Mouse (Mus musculus) kidney, postnatal 25 days (tissue): ENCODE data around the gene Coro1c.

Source experiments
- DNase-seq, 2 experiments: peaks; one replicate each; pipeline ENCODE4 v3.0.0; 2021; ENCODE audit warnings: mixed read lengths in 2 of 2

Gene Coro1c

DNA sequence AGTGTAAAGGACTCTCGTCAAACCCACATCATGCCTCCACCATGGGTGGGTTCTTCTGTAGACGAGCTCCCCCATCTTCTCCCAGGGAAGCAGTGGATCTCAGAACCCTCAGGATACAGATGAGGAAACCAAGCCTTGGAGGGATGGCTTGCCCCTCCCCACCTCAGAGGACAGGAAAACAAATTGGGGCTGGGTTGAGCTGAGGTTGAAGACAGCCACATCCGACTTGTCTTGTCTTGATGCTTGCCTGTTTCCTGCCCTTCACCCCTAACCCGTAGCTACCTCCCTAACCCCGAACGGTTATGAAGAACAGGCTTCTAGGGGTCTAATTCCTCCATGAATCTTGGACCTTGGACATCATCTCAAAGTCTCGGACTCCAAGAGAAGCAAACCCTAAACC, 83.0 kb downstream of the Coro1c start:
- DNase-seq, result no peak

DNA sequence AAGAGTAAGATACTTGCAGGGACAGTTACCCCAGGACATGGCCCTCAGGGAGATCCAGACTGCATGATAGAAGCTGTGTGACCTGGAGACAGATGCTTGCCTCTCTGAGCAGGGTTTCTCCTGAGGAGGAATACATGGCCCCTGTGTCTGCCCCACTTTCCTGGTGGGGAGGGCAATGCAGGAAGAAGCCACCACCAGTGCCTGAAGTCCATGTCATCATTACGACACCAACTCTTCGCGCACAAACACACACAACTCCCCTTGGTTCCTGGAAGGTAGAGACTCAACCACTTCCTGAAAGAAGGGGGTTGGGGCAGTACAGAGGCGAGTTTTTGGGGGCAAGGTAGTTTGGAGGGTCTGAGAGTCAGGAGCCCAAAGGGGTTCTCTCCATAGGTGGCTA, 84.3 kb downstream of the Coro1c start:
- DNase-seq, result no peak

DNA sequence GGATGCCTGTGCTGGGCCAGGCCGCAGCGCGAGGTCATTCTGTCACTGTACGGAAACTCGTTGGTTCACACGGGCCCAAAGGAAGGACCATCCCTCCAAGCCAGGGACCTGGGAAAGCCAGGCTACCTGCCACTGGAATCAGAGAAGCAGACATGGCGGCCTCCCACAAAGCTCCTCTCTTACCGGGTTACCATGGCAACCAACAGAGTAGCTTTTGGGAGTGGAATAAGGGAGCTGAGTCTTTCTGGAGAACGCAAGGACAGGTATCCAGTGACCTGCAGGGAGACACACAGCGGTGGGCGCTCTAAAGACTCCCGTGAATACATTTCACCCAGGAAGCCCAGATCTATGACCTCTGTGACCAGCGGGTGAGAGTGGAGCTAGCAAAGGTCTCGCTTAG, 90.0 kb downstream of the Coro1c start:
- DNase-seq, result no peak

DNA sequence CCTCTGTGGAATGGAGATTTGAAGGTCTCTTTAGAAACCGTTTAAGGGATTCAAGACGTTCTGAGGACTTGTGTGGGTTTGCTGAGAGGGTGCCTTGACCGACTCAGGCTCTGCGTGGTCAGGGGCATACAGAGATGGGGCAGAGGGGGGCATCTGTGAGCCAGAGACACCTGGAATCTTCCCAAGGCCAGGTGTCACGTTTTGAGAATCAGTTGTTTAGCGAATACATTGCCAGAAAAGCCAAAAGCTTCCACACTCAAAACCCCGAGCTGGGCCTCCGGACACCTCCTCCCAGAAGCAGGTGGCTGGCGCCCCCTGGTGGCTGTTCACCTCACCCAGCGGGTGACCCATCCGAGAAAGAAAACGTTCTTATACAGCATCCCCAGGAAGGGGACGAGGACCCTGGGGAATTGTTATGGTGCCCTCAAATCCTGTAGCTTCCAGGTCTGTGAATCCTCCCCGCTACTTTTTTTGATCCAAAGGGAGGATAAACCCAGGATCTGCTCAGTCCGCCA, 92.9 kb downstream of the Coro1c start:
- peak; percentile 72 to 79 for DNase-seq

DNA sequence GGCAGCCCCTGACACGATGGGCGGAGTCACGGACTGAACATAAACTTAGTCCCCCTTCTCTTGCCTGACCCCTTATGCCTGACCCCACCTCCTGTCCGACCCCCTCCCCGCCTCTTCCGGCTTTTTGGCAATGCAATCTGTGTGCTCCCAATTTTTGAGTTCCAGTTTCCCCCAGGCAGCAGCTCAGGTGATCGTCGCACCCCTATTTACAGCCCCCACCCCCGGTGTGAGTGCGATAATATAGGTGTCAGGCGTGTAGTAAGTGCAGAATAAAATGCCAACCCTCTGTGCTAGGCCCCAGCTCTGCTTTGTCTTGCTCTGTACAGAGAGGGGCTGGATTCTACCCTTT, 93.5 kb downstream of the Coro1c start:
- no peak for DNase-seq

DNA sequence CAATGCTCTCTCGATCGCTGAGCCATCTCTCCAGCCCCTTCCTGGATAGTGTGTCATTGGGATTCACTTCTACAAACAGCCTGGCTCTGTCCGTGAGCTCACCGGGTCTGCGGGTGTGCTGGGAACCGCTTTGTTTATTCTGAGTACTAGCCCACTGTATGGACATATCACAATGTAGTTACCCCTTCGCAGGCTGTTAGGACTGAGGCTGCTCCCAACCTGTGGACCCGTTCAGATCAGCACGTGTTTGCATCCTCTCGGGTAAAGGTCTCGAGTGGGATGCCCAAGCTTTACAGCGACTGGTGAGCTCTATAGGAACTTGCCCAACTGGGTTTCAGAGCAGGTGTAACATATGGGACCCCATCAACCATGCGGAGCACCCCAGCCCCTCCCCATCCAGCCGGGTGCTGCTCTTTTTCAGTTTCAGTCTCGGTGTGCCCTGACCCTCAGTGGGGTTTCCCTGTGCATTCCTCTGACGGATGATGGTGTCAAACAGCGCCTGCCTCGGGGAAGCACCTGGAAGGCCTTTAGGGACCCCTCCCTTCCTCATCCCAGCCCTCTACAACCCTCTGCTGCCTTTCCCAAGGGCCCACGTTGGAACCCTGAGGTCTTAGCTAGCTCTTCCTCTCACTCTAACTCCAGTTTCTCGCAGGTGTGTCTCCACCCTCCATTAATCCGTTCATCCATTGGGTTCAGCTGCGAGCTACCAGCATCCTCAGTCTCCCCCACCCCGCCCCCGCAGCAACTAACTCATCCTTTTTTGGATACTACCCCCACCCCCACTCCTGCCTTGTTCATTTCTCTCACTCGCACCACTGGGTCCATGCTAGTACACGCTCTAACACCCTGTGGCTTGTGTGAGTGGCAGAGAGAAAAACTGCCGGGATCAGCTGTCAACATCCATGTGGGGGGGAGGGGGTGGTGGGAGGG, 94.2 kb downstream of the Coro1c start:
- DNase-seq, result no peak

DNA sequence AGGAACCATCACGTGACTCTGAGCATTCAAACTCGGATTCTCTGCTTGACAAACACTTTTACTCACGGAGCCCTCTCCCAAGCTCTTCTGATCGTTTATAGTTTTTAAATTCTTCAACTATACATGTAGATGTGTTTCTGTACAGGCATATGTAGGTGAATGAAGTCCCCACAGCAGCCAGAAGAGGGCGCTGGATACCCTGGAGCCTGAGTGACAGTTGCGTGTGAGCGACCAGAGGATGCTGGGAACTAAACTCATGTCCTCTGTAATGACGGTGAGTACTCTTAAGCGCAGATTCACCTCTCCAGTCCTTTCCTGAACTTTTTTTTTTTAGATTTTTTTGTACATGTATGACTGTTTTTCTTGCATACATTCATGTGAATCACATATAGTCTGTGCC, 95.0 kb downstream of the Coro1c start:
- peak in 1 of 2 experiments; percentile 29 for DNase-seq

DNA sequence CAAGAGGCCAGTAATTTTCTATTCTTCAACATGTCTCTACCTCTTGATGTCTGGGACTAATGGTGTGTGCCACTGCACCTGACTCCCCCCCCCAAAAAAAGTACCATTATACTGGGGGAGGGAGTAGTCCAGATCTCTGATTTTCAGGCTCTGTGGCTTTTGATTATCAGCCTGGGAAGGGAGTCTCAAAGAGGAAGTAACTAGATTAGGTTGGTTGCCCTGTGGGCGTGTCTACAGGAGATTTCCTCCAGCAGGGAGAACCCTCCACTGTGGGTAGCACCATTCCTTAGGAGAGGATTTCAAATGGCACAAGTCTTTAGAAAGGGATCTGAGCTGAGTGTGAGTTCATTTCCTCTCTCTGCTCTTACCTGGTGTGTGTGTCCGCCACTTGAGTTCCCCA, 95.9 kb downstream of the Coro1c start:
- no peak for DNase-seq

DNA sequence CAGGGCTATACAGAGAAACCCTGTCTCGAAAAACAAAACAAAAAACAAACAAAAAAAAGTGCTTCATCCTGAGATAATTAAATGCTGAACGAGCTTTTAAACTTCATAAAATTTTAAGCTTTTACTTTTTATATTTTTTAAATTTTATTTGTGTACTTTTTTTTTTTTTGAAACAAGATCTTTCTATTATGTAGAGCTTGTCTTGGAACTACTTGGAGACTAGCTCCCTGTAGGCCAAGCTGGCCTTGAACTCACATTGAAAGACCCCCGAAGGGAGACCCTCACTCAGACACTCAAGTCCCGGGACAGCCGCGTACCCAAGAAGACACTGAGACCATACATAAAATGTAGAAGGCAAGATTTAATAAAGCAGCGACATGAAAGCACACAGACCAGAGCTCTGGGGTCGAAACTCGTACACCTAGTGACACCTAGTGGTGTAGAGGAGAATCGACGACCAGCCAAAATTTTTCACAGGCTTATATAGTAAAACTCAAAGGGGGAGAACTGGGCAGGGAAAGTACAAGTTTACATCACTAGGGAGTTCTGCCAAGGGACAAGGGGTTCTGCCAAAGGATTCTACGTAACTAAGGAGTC, 96.6 kb downstream of the Coro1c start:
- peak in 1 of 2 experiments; percentile 41 for DNase-seq

DNA sequence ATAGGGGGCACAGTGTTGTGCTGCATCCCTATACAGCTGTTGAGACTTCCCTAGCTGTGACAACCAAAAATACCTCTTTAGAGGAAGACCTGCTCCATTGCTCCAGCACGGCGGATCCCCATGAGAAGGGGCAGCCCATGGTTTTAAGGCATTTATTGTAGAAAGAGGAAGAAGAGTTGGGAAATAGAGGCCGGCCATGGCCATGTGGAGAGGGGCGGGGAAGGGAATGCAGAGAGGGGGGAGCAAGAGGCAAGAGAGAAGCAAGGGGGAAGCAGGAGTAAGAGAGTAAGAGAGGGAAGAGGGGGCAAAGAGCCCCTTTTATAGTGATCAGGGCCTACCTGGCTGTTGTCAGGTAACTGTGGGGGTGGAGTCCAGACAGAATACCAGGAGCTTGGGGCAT, 98.4 kb downstream of the Coro1c start:
- DNase-seq, result no peak

DNA sequence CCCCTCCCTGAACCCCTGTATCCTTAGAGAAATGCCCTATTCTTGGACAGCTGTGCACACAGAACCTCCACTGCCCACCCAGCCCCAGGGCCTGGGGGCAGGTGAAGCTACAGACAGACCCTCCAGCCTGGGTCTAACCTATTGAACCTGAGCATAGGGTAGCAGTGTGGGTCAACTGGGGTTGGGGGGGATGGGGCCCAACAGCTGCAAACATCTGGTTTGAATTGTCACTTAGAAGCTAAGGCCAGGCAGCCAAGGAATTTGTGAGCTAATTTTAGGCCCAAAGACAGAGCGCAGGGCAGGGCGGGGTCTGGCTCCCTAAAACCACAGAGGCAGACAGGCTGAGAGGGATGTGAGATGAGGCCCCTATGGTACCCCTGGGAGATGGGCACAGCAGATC, 100.4 kb downstream of the Coro1c start:
- no peak for DNase-seq

DNA sequence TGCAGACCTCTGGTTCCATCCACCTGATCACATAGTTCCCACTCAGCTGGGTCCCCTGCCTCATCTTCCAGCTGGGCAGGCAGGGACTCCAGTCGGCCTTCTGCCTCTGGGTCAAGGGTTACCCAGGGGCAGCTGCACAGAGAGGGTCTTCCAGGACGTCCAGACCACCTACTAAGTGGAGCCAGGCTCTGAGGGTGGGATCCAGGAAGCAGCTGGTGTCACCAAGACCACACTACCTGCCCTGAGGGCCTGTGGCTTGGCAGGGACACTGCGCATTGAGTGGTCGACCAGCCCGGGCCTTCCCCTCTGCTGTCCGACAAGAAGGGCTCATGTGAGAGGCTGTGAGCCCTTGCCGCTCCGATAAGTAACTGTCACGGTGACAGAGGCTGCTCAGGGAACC, 100.8 kb downstream of the Coro1c start:
- DNase-seq, result no peak

DNA sequence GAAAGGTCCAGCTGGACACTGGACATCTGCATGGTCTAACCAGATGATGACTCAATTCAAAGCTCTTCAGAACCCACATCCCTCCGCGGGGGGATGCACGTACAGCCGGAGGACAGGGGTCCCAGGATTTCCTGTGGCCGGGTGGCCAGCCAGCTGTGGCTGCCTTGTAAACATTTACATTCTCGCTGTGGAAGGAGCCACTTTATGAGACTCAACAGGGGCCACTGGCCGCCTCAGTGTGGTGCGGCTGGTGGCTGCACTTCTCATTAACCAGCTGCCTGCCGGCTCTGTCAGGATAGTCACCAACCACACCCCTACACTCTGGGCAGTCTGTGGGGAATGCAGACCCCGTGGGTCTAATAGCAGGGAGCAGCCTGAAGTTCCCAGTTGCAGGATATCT, 102.1 kb downstream of the Coro1c start:
- DNase-seq, result no peak

DNA sequence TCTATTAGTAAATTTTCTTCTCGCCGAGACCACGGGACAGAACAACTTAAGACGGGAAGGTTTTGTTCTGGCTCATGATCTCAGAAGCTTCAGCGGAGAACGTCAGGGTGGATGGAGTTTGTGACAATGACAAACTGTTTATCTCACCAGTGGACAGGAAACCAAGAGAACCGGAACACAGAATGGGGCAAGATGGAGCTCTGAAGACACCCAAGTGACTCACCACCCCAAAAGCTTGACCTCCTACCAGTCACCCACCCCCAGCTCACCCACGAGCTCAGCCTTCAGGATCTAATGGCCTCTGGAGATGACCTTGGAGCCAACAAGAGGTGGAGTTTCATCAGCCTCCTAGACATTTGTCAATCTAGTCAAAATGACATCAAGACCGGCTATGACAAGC, 103.3 kb downstream of the Coro1c start:
- no peak for DNase-seq

DNA sequence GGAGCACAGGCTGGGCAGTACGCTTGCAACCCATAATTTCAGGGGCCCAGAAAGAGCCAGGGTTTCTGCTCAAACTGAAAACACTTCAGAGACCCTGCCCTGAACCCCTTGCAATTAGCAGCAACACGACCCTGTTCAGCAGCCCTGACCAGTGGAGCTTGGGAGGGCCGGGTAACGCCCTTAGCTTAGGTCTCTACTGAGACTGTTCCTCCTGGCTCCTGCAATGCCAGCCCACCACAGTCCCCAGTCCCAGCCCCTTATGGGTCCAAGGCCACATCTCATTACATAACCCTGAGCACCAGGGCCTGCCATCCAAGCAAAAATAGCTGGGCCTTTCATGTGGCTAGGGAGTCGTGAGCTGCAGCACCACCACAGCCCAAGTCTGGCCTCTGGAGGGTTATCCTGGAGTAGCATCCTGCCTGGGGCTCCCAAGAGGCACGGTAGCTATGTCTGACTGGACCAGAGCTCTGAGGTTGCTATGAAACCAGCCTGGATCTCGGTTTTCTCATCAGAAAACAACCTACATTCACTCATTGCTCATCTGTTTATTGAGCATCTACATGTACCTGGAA, 104.1 kb downstream of the Coro1c start:
- DNase-seq, result no peak

DNA sequence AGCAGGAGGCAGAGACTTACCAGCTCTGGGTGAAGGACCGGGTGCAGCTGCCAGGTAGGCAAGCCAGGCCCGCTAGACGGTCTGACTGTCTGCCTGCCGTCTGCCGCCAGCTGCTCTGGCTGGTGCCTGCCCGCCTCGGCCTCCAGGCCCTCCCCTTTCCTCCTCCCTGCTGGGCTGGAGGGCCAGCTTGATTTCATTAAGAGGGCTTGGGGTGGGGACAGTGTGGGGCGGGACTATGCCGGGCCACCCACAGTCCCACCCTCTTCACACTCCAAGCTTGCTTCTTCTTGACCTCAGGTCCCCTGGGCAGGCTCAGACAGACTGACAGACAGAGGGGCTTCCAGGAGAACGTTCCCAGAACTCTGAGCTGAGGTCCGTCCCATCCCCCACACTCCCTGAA, 108.3 kb downstream of the Coro1c start, which contains the start of gene Tmem119:
Tmem119 (minus strand) TSS at position 237 of the 400 bp plus-strand sequence.
- peak; percentile 50 to 70 for DNase-seq

DNA sequence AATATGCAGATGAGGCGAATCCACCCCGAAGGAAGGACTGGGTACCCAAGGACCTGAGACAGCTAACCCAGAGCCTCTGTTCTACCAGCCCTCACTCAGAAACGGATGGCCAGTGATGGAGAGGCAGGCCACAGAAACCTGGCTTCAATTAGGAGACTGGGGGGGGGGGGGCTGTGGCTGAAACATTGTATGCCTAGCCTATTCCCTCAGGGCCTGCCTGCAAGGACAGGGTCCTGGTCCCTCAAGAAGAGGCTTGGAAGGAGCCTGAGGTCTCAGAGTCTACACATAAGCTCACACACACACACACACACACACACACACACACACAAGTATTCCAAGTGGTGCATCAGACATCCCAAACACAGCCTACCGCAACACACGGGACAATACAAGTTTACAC, 108.9 kb downstream of the Coro1c start:
- DNase-seq, result no peak

DNA sequence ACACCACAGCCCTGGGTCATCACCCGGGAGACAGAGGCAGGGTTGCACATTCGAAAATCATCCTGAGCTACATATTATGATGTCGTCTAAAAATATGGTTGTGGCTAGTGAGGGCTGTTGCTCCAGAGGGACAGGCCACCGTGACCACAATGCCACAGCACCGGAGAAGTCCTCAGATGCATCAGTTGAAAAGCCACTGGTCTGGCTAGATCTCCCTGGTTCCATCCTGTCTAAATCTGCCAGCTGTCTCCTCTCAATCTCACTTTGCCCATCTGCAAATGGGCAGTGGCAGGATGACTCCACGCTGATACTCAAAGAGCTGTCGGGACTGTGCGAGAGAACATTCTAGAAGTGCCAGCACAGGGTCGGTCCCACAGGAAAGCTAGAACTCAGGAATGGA, 110.0 kb downstream of the Coro1c start:
- no peak for DNase-seq

DNA sequence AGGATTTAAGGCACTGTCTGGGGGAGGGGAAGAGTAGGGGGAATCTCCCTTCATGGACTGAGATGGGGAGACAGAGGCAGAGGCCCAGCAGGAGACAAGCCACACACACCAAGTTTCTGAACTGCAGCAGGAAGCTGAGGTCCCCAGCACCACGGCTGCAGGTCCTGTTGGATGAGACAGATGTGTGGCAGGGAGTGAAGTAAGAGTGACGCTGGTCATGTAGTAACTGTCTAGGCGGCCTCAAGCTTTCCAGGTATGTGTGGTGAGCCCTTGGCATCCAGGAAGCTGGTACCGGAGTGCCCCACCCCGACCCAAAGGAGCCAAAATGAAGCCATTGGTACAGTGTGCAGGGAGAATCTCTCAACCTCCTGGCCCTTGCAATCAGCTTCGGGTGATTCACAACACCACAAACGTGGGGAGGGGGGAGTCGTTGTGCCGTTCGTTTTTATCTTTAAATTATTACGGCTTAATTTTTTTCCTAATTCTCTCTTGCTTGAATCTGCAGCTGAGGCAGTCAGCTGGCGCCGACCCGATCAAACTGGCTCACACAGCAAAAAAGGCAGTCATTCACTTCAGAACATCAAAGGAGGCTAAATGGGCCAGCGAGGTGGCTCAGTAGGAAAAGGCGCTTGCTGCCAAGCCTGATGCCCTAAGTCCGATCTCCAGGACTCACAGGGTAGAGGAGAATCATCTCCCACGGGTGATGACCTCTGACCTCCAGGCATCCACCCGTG, 111.2 kb downstream of the Coro1c start:
- DNase-seq, result no peak

DNA sequence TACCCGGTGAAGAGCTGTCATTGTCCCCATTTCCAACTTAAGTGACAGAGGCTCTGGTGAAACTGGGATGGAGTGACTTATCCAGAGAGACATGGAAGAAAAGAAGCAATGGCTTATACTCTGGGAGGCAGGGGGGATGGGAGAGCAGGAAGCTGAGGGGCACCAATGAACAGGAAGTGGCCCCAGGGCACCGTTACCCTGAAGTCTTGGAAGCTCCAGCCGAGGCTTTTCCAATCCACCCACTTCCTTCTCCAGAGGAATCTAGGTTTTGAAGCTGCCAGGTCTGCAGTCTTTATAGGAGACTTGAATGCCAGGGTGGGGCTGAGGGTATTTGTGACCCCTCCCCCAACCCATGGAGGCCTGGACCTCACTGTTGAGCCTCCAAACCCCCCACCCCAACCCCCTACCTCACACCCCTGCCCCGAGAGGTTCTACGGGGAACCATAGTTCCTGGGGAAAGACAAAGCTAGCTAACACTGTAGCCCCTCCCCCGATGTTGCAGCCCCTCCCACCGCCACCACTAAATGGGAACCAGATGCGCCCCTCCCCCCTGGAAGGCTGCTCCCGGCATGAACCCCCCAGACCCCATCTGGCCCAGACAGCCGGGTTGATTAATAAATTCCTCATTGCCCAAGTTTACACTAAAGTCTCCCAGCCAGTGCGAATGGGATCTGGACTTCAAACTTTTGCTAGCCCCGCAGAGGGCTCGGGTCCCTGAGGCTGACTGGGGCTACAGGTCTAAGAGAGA, 112.0 kb downstream of the Coro1c start:
- DNase-seq, result peak in 1 of 2 experiments; percentile 43
